Mouse (Mus musculus): ENCODE results near the gene Plek2.

DNA sequence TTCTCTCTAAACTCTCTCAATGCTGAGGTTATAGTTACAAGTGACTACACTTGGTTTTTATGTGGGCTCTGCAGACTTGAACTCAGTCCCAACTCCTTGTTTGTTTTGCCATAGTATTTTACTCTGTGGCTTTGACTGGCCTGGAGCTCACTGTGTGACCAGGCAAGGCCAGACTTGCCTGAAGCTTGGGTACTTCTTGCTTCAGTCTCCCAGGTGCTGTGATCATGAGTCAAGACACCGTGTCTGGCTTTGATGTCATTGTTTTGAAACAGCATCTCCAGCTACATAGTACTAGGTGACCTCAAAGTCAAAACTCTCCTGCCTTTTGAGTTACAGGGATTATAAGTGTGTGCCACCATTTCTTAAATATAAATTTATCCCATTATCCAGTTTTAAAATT, 23.1 kb upstream of the Plek2 start:
- TF ChIP-seq CTCF (IDR thresholded peaks at IDR 0.05) (no peak), POLR2A (IDR thresholded peaks at IDR 0.05; ENCODE audit: insufficient read depth, low read depth, low read length) (no peak)
